Mouse (Mus musculus) cortical plate, adult 2 months (tissue): ENCODE measurements around the gene Zfand6. TPM values are rescaled to one million over a fixed set of nuclear protein-coding genes. Genes with fewer than 3 reads are reported as not detected.
A peak's percentile ranks its signal among the peaks of the same experiment; 100 is the strongest.

ENCODE experiments used
- H3K27ac ChIP-seq: fragments of 200-500 bp; 2 replicates; pipeline ENCODE4 v1.5.1; 2012; ENCODE audit warnings: low read length, control low read depth, inconsistent platforms; ENCODE audit not compliant: insufficient read depth
- H3K4me1 ChIP-seq: fragments of 200-500 bp; 2 replicates; pipeline ENCODE4 v1.6.1; 2011; ENCODE audit warnings: low read length; ENCODE audit not compliant: control insufficient read depth, insufficient read depth
- H3K4me3 ChIP-seq: fragments of 200-500 bp; 2 replicates; pipeline ENCODE4 v1.5.1; 2011; ENCODE audit warnings: mild to moderate bottlenecking, low read length, control low read depth; ENCODE audit not compliant: insufficient read depth
- CTCF ChIP-seq: fragments of 200-500 bp; IDR thresholded peaks from 2 replicates; pipeline ENCODE4 v1.5.1; 2011; ENCODE audit warnings: mild to moderate bottlenecking, control low read depth, low read length; ENCODE audit not compliant: insufficient read depth; ENCODE audit errors: extremely low read depth
- POLR2A ChIP-seq: fragments of 200-500 bp; IDR thresholded peaks from 2 replicates; pipeline ENCODE4 v1.6.1; 2011; ENCODE audit warnings: mild to moderate bottlenecking, low read length, control low read depth; ENCODE audit not compliant: insufficient read depth; ENCODE audit errors: extremely low read depth
- polyA plus RNA-seq: library from polyadenylated mRNA; depleted of rRNA; stranded (reverse); fragments of >200 nt; gene quantifications from 2 replicates; pipeline ENCODE4 v1.2.3, GENCODE M21; 2012

The Zfand6 gene
- polyA plus RNA-seq, 1 experiment = 74.7 TPM

- TF ChIP-seq POLR2A (no peak), CTCF (no peak)
- H3K27ac ChIP-seq = no peak overlapping the region
Observed at GRCm38 (mm10) chr7:84631878-84632277, 57.9 kb downstream of the Zfand6 start.

GRCm38 (mm10) chr7:84623718-84624117 is 66.0 kb downstream of the Zfand6 start:
- no peak overlapping the region for H3K27ac ChIP-seq
- H3K4me3 ChIP-seq = no peak overlapping the region
- 0 out of 2 replicates have a peak, but pooled peaks cover 1% of the 10 kb centered on the region for H3K4me1 ChIP-seq
- no peak for TF ChIP-seq POLR2A
- TF ChIP-seq CTCF = no peak

More at GRCm38 (mm10) chr7:84631878-84632277, 57.9 kb downstream of the Zfand6 start:
- no peaks in the 10 kb centered on the region for H3K4me1 ChIP-seq
- H3K4me3 ChIP-seq = no peak overlapping the region

- TF ChIP-seq POLR2A (no peak), CTCF (no peak)
- H3K27ac ChIP-seq = no peak overlapping the region
- no peak overlapping the region for H3K4me3 ChIP-seq
- H3K4me1 ChIP-seq = 0 out of 2 replicates have a peak, but pooled peaks cover 1% of the 10 kb centered on the region
Observed at GRCm38 (mm10) chr7:84620956-84621355, 68.8 kb downstream of the Zfand6 start.

GRCm38 (mm10) chr7:84618951-84619350 is 70.8 kb downstream of the Zfand6 start:
- H3K4me3 ChIP-seq = no peak overlapping the region
- TF ChIP-seq POLR2A (no peak), CTCF (no peak)
- H3K4me1 ChIP-seq = 0 out of 2 replicates have a peak, but pooled peaks cover under 1% of the 10 kb centered on the region
- no peak overlapping the region for H3K27ac ChIP-seq

- H3K4me3 ChIP-seq = no peak overlapping the region
- H3K27ac ChIP-seq = no peak overlapping the region
- H3K4me1 ChIP-seq = no peaks in the 10 kb centered on the region
- TF ChIP-seq POLR2A = no peak
- TF ChIP-seq CTCF = no peak
Observed at GRCm38 (mm10) chr7:84612445-84612844, 77.3 kb downstream of the Zfand6 start.

GRCm38 (mm10) chr7:84611609-84612008 is 78.2 kb downstream of the Zfand6 start:
- TF ChIP-seq CTCF (no peak), POLR2A (no peak)
- H3K4me1 ChIP-seq = no peaks in the 10 kb centered on the region

GRCm38 (mm10) chr7:84606293-84606749 is 83.4 kb downstream of the Zfand6 start, which contains the start of gene Fah:
Gene Fah (minus strand): TSS chr7:84606722.
- no peak for TF ChIP-seq POLR2A
- TF ChIP-seq CTCF = no peak
- Histone ChIP-seq H3K4me1 (peaks cover 2% of the 10 kb centered on the region; the same call in 1 of the 2 replicates), H3K27ac (no peak within 1 kb of the TSS; the same call in 1 of the 2 replicates), H3K4me3 (peak within 1 kb of the TSS; percentile 85)

More at GRCm38 (mm10) chr7:84611609-84612008, 78.2 kb downstream of the Zfand6 start:
- H3K4me3 ChIP-seq = no peak overlapping the region
- no peak overlapping the region for H3K27ac ChIP-seq

- no peak overlapping the region for H3K27ac ChIP-seq
- no peak for TF ChIP-seq CTCF
- peak; percentile 9; the same call in 1 of the 2 replicates for TF ChIP-seq POLR2A
- H3K4me3 ChIP-seq = peak overlapping the region; percentile 85
Observed at GRCm38 (mm10) chr7:84605704-84606292, 84.0 kb downstream of the Zfand6 start.

GRCm38 (mm10) chr7:84605033-84605687 is 84.6 kb downstream of the Zfand6 start:
- TF ChIP-seq CTCF = no peak
- TF ChIP-seq POLR2A = no peak
- H3K27ac ChIP-seq = no peak overlapping the region
- H3K4me1 ChIP-seq = peaks cover 2% of the 10 kb centered on the region; the same call in 1 of the 2 replicates

More at GRCm38 (mm10) chr7:84605704-84606292, 84.0 kb downstream of the Zfand6 start:
- H3K4me1 ChIP-seq = peaks cover 2% of the 10 kb centered on the region; the same call in 1 of the 2 replicates

More at GRCm38 (mm10) chr7:84605033-84605687, 84.6 kb downstream of the Zfand6 start:
- H3K4me3 ChIP-seq = peak overlapping the region; percentile 85
